Mouse (Mus musculus): Measurements from ENCODE around the gene Pacsin3. TPM values are rescaled to one million over a fixed set of nuclear protein-coding genes. Genes with fewer than 3 reads are reported as not detected.

Pacsin3 gene
- total RNA-seq, 1 experiment from 2014 or later, result 0.35 TPM

- ATAC-seq (replicated peaks in 1 of 2; ENCODE audit: insufficient read depth in 1 of 2, low FRiP score in 2 of 2, low TSS enrichment in 1 of 2, low read depth in 1 of 2, poor library complexity in 2 of 2, severe bottlenecking in 2 of 2), result no peak
Observed at GRCm38 (mm10) chr2:91287563-91287962, 31.8 kb downstream of the Pacsin3 start.

- ATAC-seq (replicated peaks in 1 of 2; ENCODE audit: insufficient read depth in 1 of 2, low FRiP score in 2 of 2, low TSS enrichment in 1 of 2, low read depth in 1 of 2, poor library complexity in 2 of 2, severe bottlenecking in 2 of 2), result no peak
Observed at GRCm38 (mm10) chr2:91291197-91292007, 35.6 kb downstream of the Pacsin3 start.

GRCm38 (mm10) chr2:91294226-91294625, 38.5 kb downstream of the Pacsin3 start:
- no peak for ATAC-seq (replicated peaks in 1 of 2; ENCODE audit: insufficient read depth in 1 of 2, low FRiP score in 2 of 2, low TSS enrichment in 1 of 2, low read depth in 1 of 2, poor library complexity in 2 of 2, severe bottlenecking in 2 of 2)

- no peak for ATAC-seq (replicated peaks in 1 of 2; ENCODE audit: insufficient read depth in 1 of 2, low FRiP score in 2 of 2, low TSS enrichment in 1 of 2, low read depth in 1 of 2, poor library complexity in 2 of 2, severe bottlenecking in 2 of 2)
Observed at GRCm38 (mm10) chr2:91295895-91296294, 40.1 kb downstream of the Pacsin3 start.

GRCm38 (mm10) chr2:91299156-91299555, 43.4 kb downstream of the Pacsin3 start:
- ATAC-seq (replicated peaks in 1 of 2; ENCODE audit: insufficient read depth in 1 of 2, low FRiP score in 2 of 2, low TSS enrichment in 1 of 2, low read depth in 1 of 2, poor library complexity in 2 of 2, severe bottlenecking in 2 of 2), result no peak

- ATAC-seq (replicated peaks in 1 of 2; ENCODE audit: insufficient read depth in 1 of 2, low FRiP score in 2 of 2, low TSS enrichment in 1 of 2, low read depth in 1 of 2, poor library complexity in 2 of 2, severe bottlenecking in 2 of 2), result no peak
Observed at GRCm38 (mm10) chr2:91300784-91301183, 45.0 kb downstream of the Pacsin3 start.

- ATAC-seq (replicated peaks in 1 of 2; ENCODE audit: insufficient read depth in 1 of 2, low FRiP score in 2 of 2, low TSS enrichment in 1 of 2, low read depth in 1 of 2, poor library complexity in 2 of 2, severe bottlenecking in 2 of 2), result no peak
Observed at GRCm38 (mm10) chr2:91301836-91302235, 46.1 kb downstream of the Pacsin3 start.

GRCm38 (mm10) chr2:91302845-91303244, 47.1 kb downstream of the Pacsin3 start:
- ATAC-seq (replicated peaks in 1 of 2; ENCODE audit: insufficient read depth in 1 of 2, low FRiP score in 2 of 2, low TSS enrichment in 1 of 2, low read depth in 1 of 2, poor library complexity in 2 of 2, severe bottlenecking in 2 of 2), result no peak

- ATAC-seq (replicated peaks in 1 of 2; ENCODE audit: insufficient read depth in 1 of 2, low FRiP score in 2 of 2, low TSS enrichment in 1 of 2, low read depth in 1 of 2, poor library complexity in 2 of 2, severe bottlenecking in 2 of 2), result no peak
Observed at GRCm38 (mm10) chr2:91305926-91306325, 50.2 kb downstream of the Pacsin3 start.

GRCm38 (mm10) chr2:91306589-91306988, 50.8 kb downstream of the Pacsin3 start:
- ATAC-seq (replicated peaks in 1 of 2; ENCODE audit: insufficient read depth in 1 of 2, low FRiP score in 2 of 2, low TSS enrichment in 1 of 2, low read depth in 1 of 2, poor library complexity in 2 of 2, severe bottlenecking in 2 of 2), result no peak

- no peak for ATAC-seq (replicated peaks in 1 of 2; ENCODE audit: insufficient read depth in 1 of 2, low FRiP score in 2 of 2, low TSS enrichment in 1 of 2, low read depth in 1 of 2, poor library complexity in 2 of 2, severe bottlenecking in 2 of 2)
Observed at GRCm38 (mm10) chr2:91308680-91309079, 52.9 kb downstream of the Pacsin3 start.

GRCm38 (mm10) chr2:91309546-91309945, 53.8 kb downstream of the Pacsin3 start:
- no peak for ATAC-seq (replicated peaks in 1 of 2; ENCODE audit: insufficient read depth in 1 of 2, low FRiP score in 2 of 2, low TSS enrichment in 1 of 2, low read depth in 1 of 2, poor library complexity in 2 of 2, severe bottlenecking in 2 of 2)

GRCm38 (mm10) chr2:91312578-91313311, 57.0 kb downstream of the Pacsin3 start:
- no peak for ATAC-seq (replicated peaks in 1 of 2; ENCODE audit: insufficient read depth in 1 of 2, low FRiP score in 2 of 2, low TSS enrichment in 1 of 2, low read depth in 1 of 2, poor library complexity in 2 of 2, severe bottlenecking in 2 of 2)

- ATAC-seq (replicated peaks in 1 of 2; ENCODE audit: insufficient read depth in 1 of 2, low FRiP score in 2 of 2, low TSS enrichment in 1 of 2, low read depth in 1 of 2, poor library complexity in 2 of 2, severe bottlenecking in 2 of 2), result no peak
Observed at GRCm38 (mm10) chr2:91314184-91314583, 58.4 kb downstream of the Pacsin3 start.

Other genes starting within 250 kb of the Pacsin3 start
- 0.88 and 2.6 TPM in 2 replicates for gene Rapsn, start 220.3 kb upstream of the Pacsin3 start, total RNA-seq (2017)
- gene Psmc3, start 201.9 kb upstream of the Pacsin3 start, total RNA-seq (2017), result 238 and 247 TPM in 2 replicates
- 12.1 and 16.8 TPM in 2 replicates for gene Slc39a13, start 185.5 kb upstream of the Pacsin3 start, total RNA-seq (2017)
- 58.4 and 63.2 TPM in 2 replicates for gene Spi1, start 173.6 kb upstream of the Pacsin3 start, total RNA-seq (2017)
- 0.69 TPM in 1 of 2 replicates, not detected in the other for gene Mybpc3, start 137.8 kb upstream of the Pacsin3 start, total RNA-seq (2017)
- 41.4 and 56.5 TPM in 2 replicates for gene Madd, start 72.1 kb upstream of the Pacsin3 start, total RNA-seq (2017)
- 0.25 TPM in 1 of 2 replicates, not detected in the other for gene Nr1h3, start 53.1 kb upstream of the Pacsin3 start, total RNA-seq (2017)
- 7.9 and 11.4 TPM in 2 replicates for gene Acp2, start 53.1 kb upstream of the Pacsin3 start, total RNA-seq (2017)
- 30.8 and 33.9 TPM in 2 replicates for gene Ddb2, start 19.0 kb upstream of the Pacsin3 start, total RNA-seq (2017)
- 32.4 and 47.7 TPM in 2 replicates for gene Arfgap2, start 9.0 kb downstream of the Pacsin3 start, total RNA-seq (2017)
- gene 1110051M20Rik, start 188.8 kb downstream of the Pacsin3 start, total RNA-seq (2017), result 11.0 and 19.3 TPM in 2 replicates
- gene Lrp4, start 201.6 kb downstream of the Pacsin3 start, total RNA-seq (2017), result 2.3 and 4.7 TPM in 2 replicates